In the genomic region with DNA sequence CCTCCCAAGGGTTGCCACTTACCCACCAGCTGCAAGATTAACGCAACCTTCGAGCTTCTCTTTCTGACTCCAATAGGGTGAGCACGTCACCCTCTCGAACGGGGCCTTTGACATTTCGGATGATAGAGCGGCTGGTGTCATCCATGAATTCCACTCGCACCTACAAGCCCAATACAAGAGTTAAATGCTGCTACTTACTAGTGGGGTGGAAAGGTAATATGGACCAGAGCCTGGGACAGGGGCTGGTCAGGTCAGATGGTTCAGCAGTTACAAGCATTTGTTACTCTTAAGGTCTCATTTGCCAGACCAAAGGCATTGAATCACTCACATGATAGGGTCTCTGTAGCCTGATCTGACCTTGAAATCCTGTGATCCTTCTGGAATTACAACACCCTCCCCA, we compare ENCODE assay signal across 8 mouse cellular contexts. TPM values are rescaled to one million over a fixed set of nuclear protein-coding genes. Genes with fewer than 3 reads are reported as not detected.
DNase-seq lines count a peak whose midpoint lies in the region; ATAC-seq and TF ChIP-seq lines count a peak whose summit lies in the region.
"Not testable (repeated sequence)": the region's sequence is repeated elsewhere in the genome, so short reads cannot be mapped to it uniquely, and the experiment has no call there.

No protein-coding gene starts in this region.

- TF ChIP-seq POLR2A in heart, adult 2 months (IDR thresholded peaks at IDR 0.05; ENCODE audit: insufficient read depth, low read depth, low read length) = not testable (repeated sequence)

- TF ChIP-seq EP300 in heart, adult 2 months (IDR thresholded peaks at IDR 0.05; ENCODE audit: insufficient read depth, low read depth, low read length) = not testable (repeated sequence)

- DNase-seq in G1E (ENCODE audit: low spot score); heart, adult 2 months; hindbrain, embryonic 14.5 days (ENCODE audit: low spot score); left cerebral cortex, adult 2 months (ENCODE audit: extremely low spot score in 1 of 2, low spot score in 2 of 2); midbrain, embryonic 14.5 days: not testable (repeated sequence)

- 74% methylated on average over 8 of the region's 8 CpGs for WGBS in embryonic facial prominence, embryonic 15.5 days
- 60% methylated on average over 8 of the region's 8 CpGs for WGBS in heart, adult 2 months
- WGBS in hindbrain, embryonic 14.5 days = 83% methylated on average over 8 of the region's 8 CpGs
- WGBS in liver, embryonic 16.5 days (ENCODE audit: insufficient replicate concordance) = 56% methylated on average over 8 of the region's 8 CpGs
- WGBS in midbrain, embryonic 14.5 days = 82% methylated on average over 8 of the region's 8 CpGs
- 72% methylated on average over 8 of the region's 8 CpGs for WGBS in stomach, embryonic 16.5 days

- H3K4me2 ChIP-seq in embryonic facial prominence, embryonic 15.5 days (replicated peaks) = peak overlapping the region; percentile 84
- peak overlapping the region; percentile 75 for H3K4me2 ChIP-seq in hindbrain, embryonic 14.5 days (replicated peaks)
- H3K4me2 ChIP-seq in liver, embryonic 16.5 days (ENCODE audit: low read depth, low read length) = peak overlapping the region; percentile 82
- H3K4me2 ChIP-seq in midbrain, embryonic 14.5 days (ENCODE audit: low read length) = peak overlapping the region; percentile 74
- peak overlapping the region; percentile 75 for H3K4me2 ChIP-seq in stomach, embryonic 16.5 days (ENCODE audit: low read depth, low read length)

- H3K27me3 ChIP-seq in G1E (ENCODE audit: insufficient read depth, low read length); embryonic facial prominence, embryonic 15.5 days; heart, adult 2 months (ENCODE audit: control insufficient read depth, insufficient read depth, low read length); hindbrain, embryonic 14.5 days (ENCODE audit: control insufficient read depth, insufficient read depth, low read length); liver, embryonic 16.5 days (ENCODE audit: control insufficient read depth, insufficient read depth, low read depth, low read length); midbrain, embryonic 14.5 days (ENCODE audit: control insufficient read depth, insufficient read depth, low read length); stomach, embryonic 16.5 days (ENCODE audit: control insufficient read depth, insufficient read depth, low read length): not testable (repeated sequence)

- not testable (repeated sequence) for ATAC-seq in G1E (ENCODE audit: extremely low read depth, insufficient number of reproducible peaks, low FRiP score, poor library complexity, severe bottlenecking); embryonic facial prominence, embryonic 15.5 days (ENCODE audit: insufficient number of reproducible peaks, low FRiP score, low TSS enrichment, low read depth); hindbrain, embryonic 14.5 days (ENCODE audit: low FRiP score); liver, embryonic 16.5 days (ENCODE audit: low read depth); midbrain, embryonic 14.5 days (ENCODE audit: low FRiP score, low TSS enrichment); stomach, embryonic 16.5 days (ENCODE audit: insufficient read depth, low FRiP score)

- peaks cover 80% of the 10 kb centered on the region for H3K36me3 ChIP-seq in G1E (replicated peaks)
- H3K36me3 ChIP-seq in embryonic facial prominence, embryonic 15.5 days = peaks cover 52% of the 10 kb centered on the region
- H3K36me3 ChIP-seq in heart, adult 2 months (ENCODE audit: control insufficient read depth, insufficient read depth, low read length) = peaks cover 28% of the 10 kb centered on the region
- peaks cover 49% of the 10 kb centered on the region for H3K36me3 ChIP-seq in hindbrain, embryonic 14.5 days (replicated peaks; ENCODE audit: control insufficient read depth, insufficient read depth)
- H3K36me3 ChIP-seq in liver, embryonic 16.5 days (ENCODE audit: control insufficient read depth, insufficient read depth) = peaks cover 28% of the 10 kb centered on the region
- H3K36me3 ChIP-seq in midbrain, embryonic 14.5 days (ENCODE audit: control insufficient read depth, insufficient read depth, low read length) = peaks cover 50% of the 10 kb centered on the region
- peaks cover 14% of the 10 kb centered on the region for H3K36me3 ChIP-seq in stomach, embryonic 16.5 days (ENCODE audit: control insufficient read depth, insufficient read depth, low read length)

- H3K4me3 ChIP-seq in G1E (ENCODE audit: low read depth, low read length) = peak overlapping the region; percentile 81
- peak overlapping the region; percentile 86 for H3K4me3 ChIP-seq in embryonic facial prominence, embryonic 15.5 days (replicated peaks)
- H3K4me3 ChIP-seq in heart, adult 2 months = peak overlapping the region; percentile 95
- H3K4me3 ChIP-seq in hindbrain, embryonic 14.5 days (replicated peaks; ENCODE audit: low read length) = peak overlapping the region; percentile 68
- H3K4me3 ChIP-seq in left cerebral cortex, adult 2 months = peak overlapping the region; percentile 71
- H3K4me3 ChIP-seq in liver, embryonic 16.5 days (ENCODE audit: low read depth, low read length) = peak overlapping the region; percentile 87
- peak overlapping the region; percentile 50 for H3K4me3 ChIP-seq in midbrain, embryonic 14.5 days (replicated peaks; ENCODE audit: low read depth, low read length)
- peak overlapping the region; percentile 83 for H3K4me3 ChIP-seq in stomach, embryonic 16.5 days (replicated peaks; ENCODE audit: low read length)

- not testable (repeated sequence) for TF ChIP-seq CTCF in G1E (IDR thresholded peaks at IDR 0.05; ENCODE audit: low read depth, low read length); heart, adult 2 months (IDR thresholded peaks at IDR 0.05); left cerebral cortex, adult 2 months (IDR thresholded peaks at IDR 0.05)

- H3K9ac ChIP-seq in embryonic facial prominence, embryonic 15.5 days = peak overlapping the region; percentile 75
- peak overlapping the region; percentile 21; the same call in 1 of the 2 replicates for H3K9ac ChIP-seq in heart, adult 2 months (ENCODE audit: low read depth, low read length)
- peak overlapping the region; percentile 83 for H3K9ac ChIP-seq in hindbrain, embryonic 14.5 days
- peak overlapping the region; percentile 76 for H3K9ac ChIP-seq in liver, embryonic 16.5 days (ENCODE audit: low read depth, low read length)
- H3K9ac ChIP-seq in midbrain, embryonic 14.5 days (replicated peaks; ENCODE audit: low read length) = peak overlapping the region; percentile 87
- peak overlapping the region; percentile 89 for H3K9ac ChIP-seq in stomach, embryonic 16.5 days (ENCODE audit: low read length)

- H3K9me3 ChIP-seq in G1E (replicated peaks); embryonic facial prominence, embryonic 15.5 days (replicated peaks); hindbrain, embryonic 14.5 days (ENCODE audit: control insufficient read depth, low read length); liver, embryonic 16.5 days (replicated peaks; ENCODE audit: control insufficient read depth, low read length); midbrain, embryonic 14.5 days (ENCODE audit: control insufficient read depth, low read length); stomach, embryonic 16.5 days (replicated peaks; ENCODE audit: control insufficient read depth, low read length): not testable (repeated sequence)

- peaks cover 69% of the 10 kb centered on the region for H3K4me1 ChIP-seq in G1E (ENCODE audit: insufficient read depth, low read depth, low read length)
- peaks cover 39% of the 10 kb centered on the region for H3K4me1 ChIP-seq in embryonic facial prominence, embryonic 15.5 days
- peaks cover 13% of the 10 kb centered on the region for H3K4me1 ChIP-seq in heart, adult 2 months (ENCODE audit: control insufficient read depth, insufficient read depth, low read length)
- H3K4me1 ChIP-seq in hindbrain, embryonic 14.5 days (replicated peaks; ENCODE audit: control insufficient read depth, insufficient read depth, low read length) = peaks cover 29% of the 10 kb centered on the region
- peaks cover 43% of the 10 kb centered on the region for H3K4me1 ChIP-seq in liver, embryonic 16.5 days (ENCODE audit: control insufficient read depth, low read depth, low read length)
- peaks cover 28% of the 10 kb centered on the region for H3K4me1 ChIP-seq in midbrain, embryonic 14.5 days (ENCODE audit: control insufficient read depth, insufficient read depth, low read length)
- H3K4me1 ChIP-seq in stomach, embryonic 16.5 days (ENCODE audit: control insufficient read depth, insufficient read depth, low read length) = peaks cover 24% of the 10 kb centered on the region

- intact Hi-C loops in heart, adult 2 months (cut with DNase I); left cerebral cortex, adult 2 months (cut with DNase I): not testable (repeated sequence)

- not testable (repeated sequence) for H3K79me2 ChIP-seq in heart, adult 2 months (replicated peaks; ENCODE audit: control insufficient read depth, insufficient read depth, low read length)

- H3K27ac ChIP-seq in embryonic facial prominence, embryonic 15.5 days (replicated peaks); heart, adult 2 months; hindbrain, embryonic 14.5 days; left cerebral cortex, adult 2 months; midbrain, embryonic 14.5 days (replicated peaks; ENCODE audit: low read depth, low read length); stomach, embryonic 16.5 days (ENCODE audit: low read length): not testable (repeated sequence)
- H3K27ac ChIP-seq in liver, embryonic 16.5 days (ENCODE audit: low read length) = peak overlapping the region; percentile 50; the same call in 1 of the 2 replicates

RNA-seq across cellular contexts. Expression of a gene that starts 1.2 kb away (rescaled TPM):
- 381 and 417 TPM in 2 replicates for total RNA-seq in G1E (2014; fragmentation: Nextera tagmentation)
- total RNA-seq in G1E (2017) = 3,098 and 4,163 TPM in 2 replicates
- 4,132 and 6,951 TPM in 2 replicates for polyA plus RNA-seq in G1E (2012)
- 998 and 1,000 TPM in 2 replicates for polyA plus RNA-seq in embryonic facial prominence, embryonic 15.5 days (2015; fragmentation: Nextera tagmentation; extraction: Ambion mirVana)
- 100 to 1,000 TPM; 683 to 757 TPM for total RNA-seq in heart, adult 2 months (2021)
- 329 and 480 TPM in 2 replicates for polyA plus RNA-seq in heart, adult 2 months (2012; rRNA removed)
- polyA plus RNA-seq in hindbrain, embryonic 14.5 days (2014; fragmentation: Nextera tagmentation; extraction: Ambion mirVana) = 580 and 749 TPM in 2 replicates
- 100 to 1,000 TPM; 600 to 661 TPM for total RNA-seq in left cerebral cortex, adult 2 months (2021)
- 389 and 463 TPM in 2 replicates for polyA plus RNA-seq in liver, embryonic 16.5 days (2015; fragmentation: Nextera tagmentation; extraction: Ambion mirVana)
- polyA plus RNA-seq in midbrain, embryonic 14.5 days (2014; fragmentation: Nextera tagmentation; extraction: Ambion mirVana) = 653 and 777 TPM in 2 replicates
- 740 and 935 TPM in 2 replicates for polyA plus RNA-seq in stomach, embryonic 16.5 days (2015; fragmentation: Nextera tagmentation; extraction: Ambion mirVana)

RNA-seq across cellular contexts. Expression of a gene that starts 1.2 kb away (rescaled TPM):
- total RNA-seq in G1E (2014; fragmentation: Nextera tagmentation) (131 and 137 TPM in 2 replicates), G1E (2017) (253 and 307 TPM in 2 replicates)
- 636 and 723 TPM in 2 replicates for polyA plus RNA-seq in G1E (2012)
- polyA plus RNA-seq in embryonic facial prominence, embryonic 15.5 days (2015; fragmentation: Nextera tagmentation; extraction: Ambion mirVana) = 432 and 453 TPM in 2 replicates
- total RNA-seq in heart, adult 2 months (2021) = 100 to 1,000 TPM; 609 to 707 TPM
- 755 and 759 TPM in 2 replicates for polyA plus RNA-seq in heart, adult 2 months (2012; rRNA removed)
- 487 and 568 TPM in 2 replicates for polyA plus RNA-seq in hindbrain, embryonic 14.5 days (2014; fragmentation: Nextera tagmentation; extraction: Ambion mirVana)
- 100 to 1,000 TPM; 190 to 211 TPM for total RNA-seq in left cerebral cortex, adult 2 months (2021)
- polyA plus RNA-seq in liver, embryonic 16.5 days (2015; fragmentation: Nextera tagmentation; extraction: Ambion mirVana) = 243 and 245 TPM in 2 replicates
- polyA plus RNA-seq in midbrain, embryonic 14.5 days (2014; fragmentation: Nextera tagmentation; extraction: Ambion mirVana) = 497 and 604 TPM in 2 replicates
- 442 and 446 TPM in 2 replicates for polyA plus RNA-seq in stomach, embryonic 16.5 days (2015; fragmentation: Nextera tagmentation; extraction: Ambion mirVana)

RNA-seq across cellular contexts. Expression of a gene that starts 12.9 kb away (rescaled TPM):
- total RNA-seq in G1E (2014; fragmentation: Nextera tagmentation) (1.1 and 3.0 TPM in 2 replicates), G1E (2017) (6.6 and 7.3 TPM in 2 replicates)
- polyA plus RNA-seq in G1E (2012) = 4.3 TPM in 2 replicates
- polyA plus RNA-seq in embryonic facial prominence, embryonic 15.5 days (2015; fragmentation: Nextera tagmentation; extraction: Ambion mirVana) = 45.3 and 45.8 TPM in 2 replicates
- 10 to 100 TPM; 54.6 to 61.0 TPM for total RNA-seq in heart, adult 2 months (2021)
- 139 and 168 TPM in 2 replicates for polyA plus RNA-seq in heart, adult 2 months (2012; rRNA removed)
- 44.7 and 47.7 TPM in 2 replicates for polyA plus RNA-seq in hindbrain, embryonic 14.5 days (2014; fragmentation: Nextera tagmentation; extraction: Ambion mirVana)
- 10 to 100 TPM; 32.3 to 38.7 TPM for total RNA-seq in left cerebral cortex, adult 2 months (2021)
- polyA plus RNA-seq in liver, embryonic 16.5 days (2015; fragmentation: Nextera tagmentation; extraction: Ambion mirVana) = 10.0 and 13.7 TPM in 2 replicates
- polyA plus RNA-seq in midbrain, embryonic 14.5 days (2014; fragmentation: Nextera tagmentation; extraction: Ambion mirVana) = 39.5 and 45.8 TPM in 2 replicates
- polyA plus RNA-seq in stomach, embryonic 16.5 days (2015; fragmentation: Nextera tagmentation; extraction: Ambion mirVana) = 24.8 and 29.0 TPM in 2 replicates

RNA-seq across cellular contexts. Expression of a gene that starts 19.7 kb away (rescaled TPM):
- total RNA-seq in G1E (2014; fragmentation: Nextera tagmentation) (2.3 and 4.5 TPM in 2 replicates), G1E (2017) (5.7 and 6.0 TPM in 2 replicates)
- polyA plus RNA-seq in G1E (2012) = 8.1 and 12.7 TPM in 2 replicates
- 57.3 and 59.6 TPM in 2 replicates for polyA plus RNA-seq in embryonic facial prominence, embryonic 15.5 days (2015; fragmentation: Nextera tagmentation; extraction: Ambion mirVana)
- total RNA-seq in heart, adult 2 months (2021) = 10 to 100 TPM; 27.8 to 34.3 TPM
- polyA plus RNA-seq in heart, adult 2 months (2012; rRNA removed) = 36.1 and 46.9 TPM in 2 replicates
- 57.5 and 59.6 TPM in 2 replicates for polyA plus RNA-seq in hindbrain, embryonic 14.5 days (2014; fragmentation: Nextera tagmentation; extraction: Ambion mirVana)
- 10 to 100 TPM; 19.8 to 26.8 TPM for total RNA-seq in left cerebral cortex, adult 2 months (2021)
- 11.9 and 12.1 TPM in 2 replicates for polyA plus RNA-seq in liver, embryonic 16.5 days (2015; fragmentation: Nextera tagmentation; extraction: Ambion mirVana)
- polyA plus RNA-seq in midbrain, embryonic 14.5 days (2014; fragmentation: Nextera tagmentation; extraction: Ambion mirVana) = 55.1 and 59.8 TPM in 2 replicates
- 52.0 and 54.0 TPM in 2 replicates for polyA plus RNA-seq in stomach, embryonic 16.5 days (2015; fragmentation: Nextera tagmentation; extraction: Ambion mirVana)

RNA-seq across cellular contexts. Expression of a gene that starts 41.5 kb away (rescaled TPM):
- not detected in 2 replicates for total RNA-seq in G1E (2014; fragmentation: Nextera tagmentation)
- total RNA-seq in G1E (2017) = 0.06 and 0.11 TPM in 2 replicates
- not detected in 2 replicates for polyA plus RNA-seq in G1E (2012)
- 58.8 and 67.2 TPM in 2 replicates for polyA plus RNA-seq in embryonic facial prominence, embryonic 15.5 days (2015; fragmentation: Nextera tagmentation; extraction: Ambion mirVana)
- total RNA-seq in heart, adult 2 months (2021) = 1 to 10 TPM; 4.7 to 7.2 TPM
- 13.2 and 18.9 TPM in 2 replicates for polyA plus RNA-seq in heart, adult 2 months (2012; rRNA removed)
- 19.1 and 25.1 TPM in 2 replicates for polyA plus RNA-seq in hindbrain, embryonic 14.5 days (2014; fragmentation: Nextera tagmentation; extraction: Ambion mirVana)
- 1 to 10 TPM; 3.4 to 4.3 TPM for total RNA-seq in left cerebral cortex, adult 2 months (2021)
- 29.3 and 29.6 TPM in 2 replicates for polyA plus RNA-seq in liver, embryonic 16.5 days (2015; fragmentation: Nextera tagmentation; extraction: Ambion mirVana)
- 8.0 and 18.4 TPM in 2 replicates for polyA plus RNA-seq in midbrain, embryonic 14.5 days (2014; fragmentation: Nextera tagmentation; extraction: Ambion mirVana)
- 25.8 and 30.7 TPM in 2 replicates for polyA plus RNA-seq in stomach, embryonic 16.5 days (2015; fragmentation: Nextera tagmentation; extraction: Ambion mirVana)

Comparison
In these comparisons a context has a peak if more than half of its experiments do, and no peak if none do; other contexts are left out.
1. H3K9ac ChIP-seq: peak in every context shown above with its lines; median percentile 89 in stomach, embryonic 16.5 days; 87 in midbrain, embryonic 14.5 days; 83 in hindbrain, embryonic 14.5 days; 76 in liver, embryonic 16.5 days; 75 in embryonic facial prominence, embryonic 15.5 days; 21 in heart, adult 2 months.